Mouse (Mus musculus): ENCODE results near the gene Fgfr2.

DNA sequence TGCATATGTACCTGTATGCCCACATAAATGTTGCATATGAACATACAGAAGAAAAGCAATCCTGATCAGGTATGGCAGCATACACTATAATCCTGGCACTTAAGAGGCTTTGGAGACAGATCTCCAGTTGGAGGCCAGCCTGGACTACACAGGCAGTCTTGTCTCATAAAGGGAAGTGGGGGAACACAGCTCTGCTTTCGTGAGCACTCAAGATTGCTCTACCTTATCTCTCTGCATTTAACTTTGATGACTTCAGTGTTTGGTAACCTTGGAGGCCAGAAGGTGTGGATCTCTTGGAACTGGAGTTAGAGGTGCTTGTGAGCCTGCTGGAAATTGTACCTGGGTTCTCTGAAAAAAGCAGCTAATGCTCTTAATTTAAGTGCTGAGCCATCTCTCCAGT lies 242.9 kb downstream of the Fgfr2 start:
- TF ChIP-seq TCF12 (IDR thresholded peaks at IDR 0.05; ENCODE audit: insufficient read depth, poor library complexity, severe bottlenecking) (no peak), MYOD1 (IDR thresholded peaks at IDR 0.05; ENCODE audit: control insufficient read depth in 1 of 3, insufficient read length in 2 of 3, low read depth in 2 of 3) (no peak), POLR2A (IDR thresholded peaks at IDR 0.05; ENCODE audit: insufficient read length, low read depth) (no peak), POLR2AphosphoS2 (IDR thresholded peaks at IDR 0.05; ENCODE audit: insufficient read length, low read depth) (no peak), MAX (IDR thresholded peaks at IDR 0.05; ENCODE audit: low read depth) (no peak), E2F4 (IDR thresholded peaks at IDR 0.05; ENCODE audit: insufficient read depth) (no peak), REST (IDR thresholded peaks at IDR 0.05; ENCODE audit: insufficient read depth, insufficient read length) (no peak), CEBPB (IDR thresholded peaks at IDR 0.05; ENCODE audit: insufficient read depth, poor library complexity, severe bottlenecking) (no peak), MYOG (IDR thresholded peaks at IDR 0.05; ENCODE audit: control insufficient read depth in 1 of 3, insufficient read depth in 1 of 3, insufficient read length in 2 of 3, low read depth in 2 of 3) (no peak), USF1 (IDR thresholded peaks at IDR 0.05; ENCODE audit: low read depth) (no peak), TCF3 (IDR thresholded peaks at IDR 0.05; ENCODE audit: insufficient read length, low read depth) (no peak), SRF (IDR thresholded peaks at IDR 0.05; ENCODE audit: control insufficient read depth, insufficient read length, low read depth) (no peak)
